Mouse (Mus musculus): ENCODE measurements at regions not wholly inside any gene's neighbourhood (a gene's known extent, or its start where the extent isn't known, plus 50 kb on each side); places are given as distances from the start of the nearest gene placed in this dataset.
A peak's percentile ranks its signal among the peaks of the same experiment; 100 is the strongest.

GRCm38 (mm10) chr7:67895166-67895565, 57.5 kb upstream of the Igf1r start:
- no peak for DNase-seq (ENCODE audit: low spot score in 2 of 2)

GRCm38 (mm10) chr7:67892917-67893316, 59.7 kb upstream of the Igf1r start:
- DNase-seq (ENCODE audit: low spot score in 2 of 2): no peak

DNA sequence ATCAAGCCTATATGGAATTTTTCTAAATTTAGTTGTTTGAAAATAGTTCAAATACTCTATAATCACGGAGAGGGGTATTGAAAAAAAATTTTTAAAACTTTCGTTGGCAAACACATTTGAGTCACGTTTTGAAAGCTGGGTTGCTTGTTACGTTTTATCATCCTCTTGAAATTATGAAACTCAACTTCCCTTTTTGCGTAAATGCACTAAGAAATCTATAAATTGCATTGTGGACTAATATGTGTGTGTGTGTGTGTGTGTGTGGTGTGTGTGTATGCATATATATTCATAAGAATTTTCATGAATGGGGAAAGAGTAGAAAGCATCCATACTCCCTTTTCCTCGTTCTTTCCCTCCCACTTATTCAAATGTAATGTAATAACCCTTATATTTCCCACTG, 69.6 kb upstream of the Igf1r start:
- DNase-seq (ENCODE audit: low spot score in 2 of 2): no peak

DNA sequence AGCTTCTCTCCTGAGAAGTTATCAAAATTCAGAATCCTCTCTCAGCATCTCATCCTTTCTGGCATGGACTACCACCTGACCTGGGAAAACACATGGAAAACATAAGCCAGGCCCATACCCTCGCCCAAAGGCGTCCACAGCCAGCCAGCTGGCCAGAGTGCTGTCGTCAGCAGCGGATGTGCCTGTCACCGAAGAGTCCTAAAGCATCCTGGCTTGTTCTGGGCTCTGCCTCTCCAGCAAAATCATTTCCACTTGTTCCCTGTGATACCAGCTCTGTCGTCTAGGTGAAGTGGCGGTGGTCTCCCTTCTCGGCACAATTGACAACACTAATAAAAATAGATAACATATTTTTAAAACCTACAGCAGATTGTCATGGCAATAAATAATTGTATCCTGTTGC, 70.0 kb upstream of the Igf1r start:
- no peak for DNase-seq (ENCODE audit: low spot score in 2 of 2)

GRCm38 (mm10) chr7:67878226-67878625, 74.4 kb upstream of the Igf1r start:
- no peak for DNase-seq (ENCODE audit: low spot score in 2 of 2)

DNA sequence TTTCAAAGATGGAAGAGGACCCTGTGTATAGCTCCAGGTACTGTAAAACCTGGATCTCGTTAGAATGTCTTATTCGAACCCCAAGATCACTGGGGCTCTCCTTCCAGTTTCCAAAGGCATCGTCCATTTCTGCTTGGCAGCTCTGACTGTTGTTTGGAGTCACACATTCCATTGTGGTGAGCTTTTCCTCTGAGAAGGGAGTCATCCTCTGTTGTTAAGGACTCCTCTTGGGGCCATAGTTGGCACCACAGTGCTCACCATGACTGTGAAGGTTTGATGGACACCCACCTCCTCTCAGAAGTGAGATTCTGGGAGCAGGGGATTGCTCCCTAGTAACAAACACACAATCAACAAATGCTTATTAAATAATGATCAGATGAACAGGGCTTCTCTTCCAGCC, 75.0 kb upstream of the Igf1r start:
- DNase-seq (ENCODE audit: low spot score in 2 of 2): no peak

DNA sequence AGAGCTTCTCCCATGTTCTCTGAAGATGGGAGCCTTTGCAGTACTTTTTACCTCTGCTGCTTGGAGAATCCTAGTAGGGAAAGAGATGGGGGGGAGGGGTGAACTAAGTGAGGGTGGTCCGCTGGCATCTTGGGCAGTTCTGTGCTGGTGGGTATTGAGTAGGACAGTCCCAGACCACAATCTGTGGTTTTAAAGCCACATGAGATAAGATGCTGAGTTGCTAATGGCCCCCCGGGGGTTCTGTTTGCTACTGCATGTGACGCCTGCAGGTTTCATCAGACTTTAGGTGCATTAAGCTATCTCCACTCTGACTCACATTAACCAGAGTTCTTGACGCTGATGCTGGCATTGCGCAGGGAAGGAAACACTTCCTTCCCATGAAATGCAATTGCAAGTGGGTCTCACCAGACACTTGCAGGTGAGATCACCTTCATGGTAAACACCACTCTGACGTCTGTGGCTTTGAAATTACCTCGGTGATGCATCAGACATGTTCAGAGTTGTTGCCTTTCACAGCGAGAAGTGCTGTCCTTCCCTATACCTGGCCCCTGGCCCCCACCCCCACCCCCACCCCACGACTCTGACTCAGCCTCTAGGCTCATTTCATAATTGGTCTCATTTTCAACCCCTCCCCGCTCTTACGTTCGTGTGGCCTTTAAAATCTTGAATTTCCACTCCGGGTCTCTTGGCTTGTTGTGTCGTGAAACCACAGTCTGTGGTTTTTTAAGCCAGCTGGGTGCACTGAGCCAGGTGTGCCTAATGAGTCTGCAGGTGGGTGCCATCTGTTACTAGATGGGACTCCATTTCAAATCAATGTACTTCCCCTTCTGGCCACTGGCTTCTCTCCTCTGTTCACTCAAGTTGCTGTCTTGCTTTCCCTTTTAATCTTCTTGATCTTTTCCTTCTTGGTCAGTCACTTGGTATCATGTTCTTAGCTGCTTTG, 94.8 kb upstream of the Synm start:
- peak; percentile 7 to 11 for DNase-seq (ENCODE audit: low spot score in 2 of 2)

- DNase-seq (ENCODE audit: low spot score in 2 of 2): no peak
Observed at GRCm38 (mm10) chr7:67852859-67853258, 93.3 kb upstream of the Synm start.

GRCm38 (mm10) chr7:67849509-67849862, 89.9 kb upstream of the Synm start:
- no peak for DNase-seq (ENCODE audit: low spot score in 2 of 2)

DNA sequence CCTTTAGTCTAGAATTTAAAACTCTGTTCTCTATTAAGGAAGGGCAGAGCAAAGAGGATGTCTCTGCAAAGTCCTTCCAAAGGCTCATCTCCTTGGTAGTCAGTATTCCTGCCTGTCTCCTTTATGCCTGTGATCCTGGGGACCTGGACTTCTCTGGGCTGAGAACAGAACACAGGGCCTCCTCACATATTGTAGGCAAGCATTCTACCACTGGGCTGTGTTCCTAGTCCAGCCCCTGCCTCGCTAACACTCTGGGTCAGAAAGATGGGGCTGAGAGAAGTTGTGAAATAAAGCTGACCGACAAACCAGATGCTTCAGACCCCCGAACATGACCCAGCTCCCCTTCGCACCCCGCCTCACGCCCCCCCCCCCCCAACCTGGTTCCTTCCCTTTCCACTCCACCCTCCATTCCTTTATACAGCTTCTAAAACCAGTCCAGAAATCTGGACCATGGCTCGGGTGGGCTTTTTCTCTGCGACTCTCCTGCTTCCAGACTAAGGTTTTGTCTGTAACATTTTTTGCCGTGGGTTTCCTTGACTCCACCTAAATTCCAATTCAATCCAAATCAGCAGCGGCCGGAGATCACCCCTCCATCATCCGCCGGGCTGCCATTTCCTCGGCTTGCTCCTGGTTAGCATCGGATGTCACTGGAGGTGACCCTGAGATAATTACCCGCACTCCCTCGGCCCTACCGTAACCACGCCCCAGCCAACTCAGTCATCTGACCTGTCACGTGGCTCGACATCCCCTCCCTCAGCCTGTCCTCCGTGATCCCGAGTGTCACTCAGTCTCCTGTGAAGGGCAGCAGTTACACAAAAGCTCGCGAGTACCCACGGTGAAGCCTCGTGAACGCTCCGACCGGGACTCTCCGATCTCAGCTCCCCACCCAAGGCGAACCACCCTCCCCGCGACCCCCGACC, 89.3 kb upstream of the Synm start:
- no peak for DNase-seq (ENCODE audit: low spot score in 2 of 2)

GRCm38 (mm10) chr7:67846796-67847195, 87.3 kb upstream of the Synm start:
- DNase-seq (ENCODE audit: low spot score in 2 of 2): no peak

- no peak for DNase-seq (ENCODE audit: low spot score in 2 of 2)
Observed at GRCm38 (mm10) chr7:67836984-67837383, 77.4 kb upstream of the Synm start.

GRCm38 (mm10) chr7:67836117-67836949, 76.8 kb upstream of the Synm start:
- no peak for DNase-seq (ENCODE audit: low spot score in 2 of 2)

- no peak for DNase-seq (ENCODE audit: low spot score in 2 of 2)
Observed at GRCm38 (mm10) chr7:67831738-67832137, 72.2 kb upstream of the Synm start.

GRCm38 (mm10) chr7:67827386-67827785, 67.8 kb upstream of the Synm start:
- no peak for DNase-seq (ENCODE audit: low spot score in 2 of 2)

GRCm38 (mm10) chr7:67826936-67827335, 67.4 kb upstream of the Synm start:
- DNase-seq (ENCODE audit: low spot score in 2 of 2): no peak

- no peak for DNase-seq (ENCODE audit: low spot score in 2 of 2)
Observed at GRCm38 (mm10) chr7:67826368-67826767, 66.8 kb upstream of the Synm start.

GRCm38 (mm10) chr7:67825636-67826280, 66.2 kb upstream of the Synm start:
- no peak for DNase-seq (ENCODE audit: low spot score in 2 of 2)

DNA sequence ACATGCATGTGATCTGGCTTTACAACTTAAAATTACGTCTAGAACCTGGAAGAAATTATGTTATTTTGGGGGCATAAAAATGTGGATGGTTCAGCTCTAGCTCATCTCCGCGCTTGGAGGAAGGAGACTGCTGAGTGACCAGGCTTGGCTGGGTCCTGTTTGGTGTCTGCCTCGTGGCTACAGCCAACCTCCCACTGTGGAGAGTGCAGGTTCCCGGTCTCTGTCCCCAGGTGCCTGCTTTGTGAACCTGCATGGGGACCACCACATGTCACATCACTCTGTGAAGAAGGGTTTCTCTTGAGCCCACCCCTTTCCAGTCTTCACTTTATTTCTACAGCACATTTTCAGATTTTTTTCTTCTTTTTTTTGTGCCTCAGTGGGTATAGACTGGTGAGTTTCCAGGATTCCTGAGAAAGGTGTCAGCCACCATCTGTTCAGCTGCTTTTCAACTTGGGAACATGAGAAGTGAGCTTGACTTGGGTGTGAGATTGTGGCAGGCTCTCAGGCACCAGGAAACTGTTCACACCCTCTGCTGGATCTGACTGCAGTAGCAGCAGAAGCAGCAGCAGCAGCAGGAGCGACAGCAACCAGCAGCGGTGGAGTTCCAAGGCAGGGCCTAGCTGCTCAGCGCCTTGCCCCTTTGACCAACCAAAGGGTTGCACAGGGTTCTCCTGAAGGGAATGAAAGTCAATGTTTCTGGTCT, 64.6 kb upstream of the Synm start:
- no peak for DNase-seq (ENCODE audit: low spot score in 2 of 2)

- DNase-seq (ENCODE audit: low spot score in 2 of 2): no peak
Observed at GRCm38 (mm10) chr7:67819551-67819950, 60.0 kb upstream of the Synm start.

DNA sequence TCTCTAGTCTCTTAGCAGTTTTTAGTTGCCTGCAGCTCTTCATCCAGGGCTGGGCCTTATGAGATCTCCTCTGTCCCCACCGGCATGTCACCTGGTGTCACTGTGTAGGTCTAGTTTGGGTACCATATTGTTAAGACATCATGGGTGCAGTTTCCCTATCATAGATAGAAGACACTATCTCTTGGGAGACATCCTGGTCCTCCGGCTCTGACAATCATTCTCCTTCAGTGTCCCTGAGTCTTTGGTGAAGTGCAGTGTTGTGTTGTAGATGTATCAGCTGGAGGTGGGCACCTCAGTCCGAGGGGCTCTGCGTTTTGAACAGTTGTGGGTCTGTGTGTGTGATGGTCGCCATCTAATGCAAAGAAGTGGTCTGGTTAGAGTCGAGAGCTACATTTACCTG, 58.0 kb upstream of the Synm start:
- DNase-seq (ENCODE audit: low spot score in 2 of 2): no peak
